Mouse (Mus musculus) kidney, postnatal 0 days (tissue): ENCODE results near the gene Cacnb4. TPM values are rescaled to one million over a fixed set of nuclear protein-coding genes. Genes with fewer than 3 reads are reported as not detected.

Experiments used
- ATAC-seq: fragments of 200-750 bp; cut with Nextera tagmentation; replicated peaks from 2 replicates; pipeline ENCODE4 v1.8.0; 2017; ENCODE audit warnings: low read depth, moderate number of reproducible peaks, moderate TSS enrichment, moderate library complexity; ENCODE audit not compliant: low FRiP score
- DNase-seq: peaks from one replicate; pipeline ENCODE4 v3.0.0-alpha.2; 2016; ENCODE audit warnings: low spot score
- H3K27ac ChIP-seq: fragments of 300-500 bp; sonication (generic); 2 replicates; pipeline ENCODE4 v1.5.1; 2014; ENCODE audit warnings: mild to moderate bottlenecking
- H3K27me3 ChIP-seq: fragments of 300-500 bp; sonication (generic); 2 replicates; pipeline ENCODE4 v1.6.1; 2014; ENCODE audit warnings: low read length, mixed read lengths; ENCODE audit not compliant: insufficient read depth
- H3K36me3 ChIP-seq: fragments of 300-500 bp; sonication (generic); 2 replicates; pipeline ENCODE4 v1.6.1; 2014; ENCODE audit warnings: low read length, mixed read lengths; ENCODE audit not compliant: insufficient read depth
- H3K4me1 ChIP-seq: fragments of 300-500 bp; sonication (generic); replicated peaks from 2 replicates; pipeline ENCODE4 v1.6.1; 2014; ENCODE audit warnings: antibody characterized with exemption, low read length, mixed read lengths; ENCODE audit not compliant: insufficient read depth
- H3K4me2 ChIP-seq: fragments of 300-500 bp; sonication (generic); 2 replicates; pipeline ENCODE4 v1.6.1; 2014; ENCODE audit warnings: mild to moderate bottlenecking, low read length, moderate library complexity, mixed read lengths
- H3K4me3 ChIP-seq: fragments of 300-500 bp; sonication (generic); replicated peaks from 2 replicates; pipeline ENCODE4 v1.5.1; 2014; ENCODE audit warnings: low read depth, low read length
- H3K9ac ChIP-seq: fragments of 300-500 bp; sonication (generic); 2 replicates; pipeline ENCODE4 v1.6.1; 2014; ENCODE audit warnings: low read depth, low read length
- H3K9me3 ChIP-seq: fragments of 300-500 bp; sonication (generic); replicated peaks from 2 replicates; pipeline ENCODE4 v1.6.1; 2016; ENCODE audit warnings: low read length, inconsistent platforms, mixed read lengths
- CTCF ChIP-seq: IDR thresholded peaks from 2 replicates; pipeline ENCODE4 v1.5.1; 2016; ENCODE audit warnings: antibody characterized with exemption, low read depth, mild to moderate bottlenecking, moderate library complexity
- WGBS: fragments of 180-500 bp; shearing (Covaris S2); extraction: QIAGEN DNeasy Blood & Tissue Kit; methylation state at CpG from one replicate; pipeline ENCODE4 v1.1.7; 2014; 5-methylcytosine and 5-hydroxymethylcytosine counted together
- polyA plus RNA-seq: library from polyadenylated mRNA; unstranded; fragments of >200 nt; fragmentation: Nextera tagmentation; extraction: Ambion mirVana; gene quantifications from 2 replicates; pipeline ENCODE4 v1.2.1, GENCODE M21; 2015

Cacnb4 gene
- polyA plus RNA-seq, 1 experiment from 2014 or later: 2.0 TPM

GRCm38 (mm10) chr2:52386451-52386850 lies 290.2 kb downstream of the Cacnb4 start:
- ATAC-seq (no peak), DNase-seq (no peak)
- no peaks in the 10 kb centered on the region for H3K27me3 ChIP-seq
- H3K9me3 ChIP-seq: no peaks in the 10 kb centered on the region
- 72% methylated on average over 6 of the region's 6 CpGs for WGBS
- no peak overlapping the region for H3K4me3 ChIP-seq
- TF ChIP-seq CTCF: no peak
- peaks cover 5% of the 10 kb centered on the region; the same call in 1 of the 2 replicates for H3K4me1 ChIP-seq
- H3K9ac ChIP-seq: no peak overlapping the region
- H3K36me3 ChIP-seq: no peaks in the 10 kb centered on the region
- H3K4me2 ChIP-seq: no peak overlapping the region
- H3K27ac ChIP-seq: no peak overlapping the region

GRCm38 (mm10) chr2:52386037-52386436 lies 290.6 kb downstream of the Cacnb4 start:
- H3K9me3 ChIP-seq: no peaks in the 10 kb centered on the region
- ATAC-seq: no peak
- peak; percentile 47 for DNase-seq
- H3K27ac ChIP-seq: peak overlapping the region; percentile 54; the same call in 1 of the 2 replicates
- no peaks in the 10 kb centered on the region for H3K27me3 ChIP-seq
- no peak overlapping the region for H3K4me3 ChIP-seq
- TF ChIP-seq CTCF: no peak
- H3K4me2 ChIP-seq: peak overlapping the region; percentile 23; the same call in 1 of the 2 replicates
- H3K36me3 ChIP-seq: no peaks in the 10 kb centered on the region
- WGBS: 34% methylated on average over 7 of the region's 7 CpGs
- peaks cover 5% of the 10 kb centered on the region; the same call in 1 of the 2 replicates for H3K4me1 ChIP-seq
- H3K9ac ChIP-seq: no peak overlapping the region

GRCm38 (mm10) chr2:52378848-52379261 lies 297.8 kb downstream of the Cacnb4 start:
- Histone ChIP-seq H3K4me2 (no peak overlapping the region), H3K9me3 (no peaks in the 10 kb centered on the region), H3K27ac (no peak overlapping the region), H3K27me3 (no peaks in the 10 kb centered on the region), H3K4me3 (no peak overlapping the region), H3K36me3 (no peaks in the 10 kb centered on the region), H3K4me1 (no peaks in the 10 kb centered on the region), H3K9ac (no peak overlapping the region)
- DNase-seq (no peak), ATAC-seq (no peak)
- 76% methylated on average over 10 of the region's 10 CpGs for WGBS
- TF ChIP-seq CTCF: no peak

- 61% methylated on average over 7 of the region's 7 CpGs for WGBS
- no peak for DNase-seq
- no peak for TF ChIP-seq CTCF
- Histone ChIP-seq H3K36me3 (no peaks in the 10 kb centered on the region), H3K27me3 (no peaks in the 10 kb centered on the region), H3K9me3 (no peaks in the 10 kb centered on the region), H3K27ac (no peak within 1 kb of the TSS), H3K9ac (no peak within 1 kb of the TSS), H3K4me3 (no peak within 1 kb of the TSS), H3K4me1 (no peaks in the 10 kb centered on the region), H3K4me2 (no peak within 1 kb of the TSS)
- no peak for ATAC-seq
Observed at GRCm38 (mm10) chr2:52378448-52378804, 298.2 kb downstream of the Cacnb4 start, which contains the start of gene Neb. Gene Neb (minus strand): TSS chr2:52378474.

Other genes starting within 250 kb of the Cacnb4 start
- gene Stam2, start 65.5 kb upstream of the Cacnb4 start, polyA plus RNA-seq: 29.8 and 33.7 TPM in 2 replicates
- gene Fmnl2, start 181.0 kb upstream of the Cacnb4 start, polyA plus RNA-seq: 8.0 and 8.5 TPM in 2 replicates